Comparison of ENCODE assay signal across 12 mouse cellular contexts in genomic region chr2:32064913-32065312, GRCm38 (mm10). TPM values are rescaled to one million over a fixed set of nuclear protein-coding genes. Genes with fewer than 3 reads are reported as not detected.
A peak's percentile ranks its signal among the peaks of the same experiment; 100 is the strongest.
DNase-seq lines count a peak whose midpoint lies in the region; ATAC-seq and TF ChIP-seq lines count a peak whose summit lies in the region.
"Had no signal": no experiment of that assay in that cellular context is flagged by ENCODE, and none has a peak within 500 bp of the region (broad histone marks: within the 10 kb centered on the region; RNA-seq: fewer than 3 reads in every experiment).

No protein-coding gene starts in this region.

- H3K4me1 ChIP-seq in megakaryocyte, embryonic 14.5 days = peaks cover 100% of the 10 kb centered on the region
- peaks cover 86% of the 10 kb centered on the region for H3K4me1 ChIP-seq in thymus, adult 2 months (replicated peaks; ENCODE audit: control insufficient read depth, insufficient read depth, low read length)

- no peaks in the 10 kb centered on the region for H3K27me3 ChIP-seq in megakaryocyte, embryonic 14.5 days (replicated peaks)
- no peaks in the 10 kb centered on the region for H3K27me3 ChIP-seq in thymus, adult 2 months (ENCODE audit: control insufficient read depth, insufficient read depth, low read length)

- ATAC-seq in megakaryocyte, adult 5-6 weeks (ENCODE audit: poor library complexity, severe bottlenecking) = no peak
- no peak for ATAC-seq in megakaryocyte progenitor cell, adult 5-6 weeks (replicated peaks; ENCODE audit: poor library complexity)

- peak; percentile 28; the same call in 1 of the 2 replicates for TF ChIP-seq POLR2A in thymus, adult 2 months (IDR thresholded peaks at IDR 0.05; ENCODE audit: control insufficient read depth, extremely low read depth, insufficient read depth, low read length, poor library complexity)

- no peaks in the 10 kb centered on the region for H3K9me3 ChIP-seq in megakaryocyte, embryonic 14.5 days
- H3K9me3 ChIP-seq: limb, embryonic 12.5 days had no signal

- WGBS in thymus, adult 2 months = 2% methylated on average over 13 of the region's 13 CpGs

- no peak for TF ChIP-seq CTCF in thymus, adult 2 months (IDR thresholded peaks at IDR 0.05; ENCODE audit: borderline replicate concordance, control insufficient read depth, extremely low read depth, insufficient read depth, low read length, poor library complexity)

- H3K27ac ChIP-seq in thymus, adult 2 months (ENCODE audit: control insufficient read depth, insufficient read depth, low read length) = peak overlapping the region; percentile 99
- H3K27ac ChIP-seq: limb, embryonic 12.5 days had no signal

- H3K36me3 ChIP-seq in megakaryocyte, embryonic 14.5 days (replicated peaks; ENCODE audit: low read length) = peaks cover 76% of the 10 kb centered on the region
- H3K36me3 ChIP-seq in thymus, adult 2 months (ENCODE audit: control insufficient read depth, insufficient read depth, low read length) = peaks cover 47% of the 10 kb centered on the region
- H3K36me3 ChIP-seq: limb, embryonic 12.5 days had no signal

- peak; percentile 75 for DNase-seq in gastrocnemius, postnatal 14 days
- peak; percentile 58 to 77 for DNase-seq in heart, postnatal 10 days
- DNase-seq in thymus, adult 2 months = peak; percentile 76
- DNase-seq in embryo, embryonic 10 days (ENCODE audit: low spot score) = no peak
- DNase-seq: adrenal gland, adult 8-10 months; cerebellum, postnatal 36 days; right cerebral cortex, postnatal 14 days had no signal

- intact Hi-C loops in gastrocnemius, postnatal 14 days (cut with DNase I; ENCODE audit: low total_unique reads) = no loop called here
- intact Hi-C loops in heart, postnatal 10 days (cut with DNase I) = loop anchor here (2.0 kb wide), 1 partner anchor 16 kb away; no protein-coding TSS in a partner anchor

- peak overlapping the region; percentile 64 for H3K4me3 ChIP-seq in megakaryocyte, embryonic 14.5 days (replicated peaks)
- peak overlapping the region; percentile 56 for H3K4me3 ChIP-seq in thymus, adult 2 months (ENCODE audit: control insufficient read depth, insufficient read depth, low read length)
- H3K4me3 ChIP-seq: limb, embryonic 12.5 days had no signal

RNA-seq across cellular contexts. Expression of gene Fam78a, which starts 19.7 kb away (rescaled TPM):
- polyA plus RNA-seq in megakaryocyte, embryonic 14.5 days (2012; ENCODE audit: insufficient read depth, low replicate concordance) = 43.5 and 60.3 TPM in 2 replicates
- 14.4 and 14.7 TPM in 2 replicates for total RNA-seq in megakaryocyte, adult 5-6 weeks (2015)
- 11.7 and 13.1 TPM in 2 replicates for total RNA-seq in megakaryocyte, adult 5-6 weeks (2017)
- 10 to 100 TPM in 1 of 2 experiments, 1 to 10 TPM in 1; 9.5 to 20.5 TPM for total RNA-seq in gastrocnemius, postnatal 14 days (2021)
- 10 to 100 TPM; 24.3 to 38.1 TPM for total RNA-seq in heart, postnatal 10 days (2021)
- polyA plus RNA-seq in thymus, adult 2 months (2012; rRNA removed) = 189 and 210 TPM in 2 replicates
- 8.9 and 11.9 TPM in 2 replicates for total RNA-seq in megakaryocyte progenitor cell, adult 5-6 weeks (2015)
- total RNA-seq in megakaryocyte progenitor cell, adult 5-6 weeks (2017) = 7.5 and 10.8 TPM in 2 replicates

RNA-seq across cellular contexts. Expression of gene Plpp7, which starts 30.4 kb away (rescaled TPM):
- 3.3 and 17.4 TPM in 2 replicates for polyA plus RNA-seq in megakaryocyte, embryonic 14.5 days (2012; ENCODE audit: insufficient read depth, low replicate concordance)
- total RNA-seq in megakaryocyte, adult 5-6 weeks (2015) = 0.14 and 0.33 TPM in 2 replicates
- 0.24 and 1.2 TPM in 2 replicates for total RNA-seq in megakaryocyte, adult 5-6 weeks (2017)
- total RNA-seq in gastrocnemius, postnatal 14 days (2021) = 100 to 1,000 TPM in 1 of 2 experiments, 10 to 100 TPM in 1; 87.5 to 102 TPM
- 10 to 100 TPM; 29.3 to 31.6 TPM for total RNA-seq in heart, postnatal 10 days (2021)
- 2.9 and 7.7 TPM in 2 replicates for polyA plus RNA-seq in thymus, adult 2 months (2012; rRNA removed)
- 1.4 TPM in 2 replicates for total RNA-seq in megakaryocyte progenitor cell, adult 5-6 weeks (2015)
- total RNA-seq in megakaryocyte progenitor cell, adult 5-6 weeks (2017) = 0.54 and 2.5 TPM in 2 replicates
- total RNA-seq: monocyte, adult 5-6 weeks had no signal

Comparison
In these comparisons a context has a peak if more than half of its experiments do, and no peak if none do; other contexts are left out.
1. RNA of gene Plpp7, which starts 30.4 kb away (total RNA-seq): 87.5 to 102 TPM in gastrocnemius, postnatal 14 days and 29.3 to 31.6 TPM in heart, postnatal 10 days; 0.54 to 2.5 TPM in megakaryocyte progenitor cell, adult 5-6 weeks and 0.14 to 1.2 TPM in megakaryocyte, adult 5-6 weeks; every median in the first group is over 4 times any median in the second.